Mouse (Mus musculus) layer of hippocampus, postnatal 25 days (tissue): Measurements from ENCODE around the gene Mcm3. TPM values are rescaled to one million over a fixed set of nuclear protein-coding genes. Genes with fewer than 3 reads are reported as not detected.
"Not testable (repeated sequence)": the region's sequence is repeated elsewhere in the genome, so short reads cannot be mapped to it uniquely, and the experiment has no call there.

Source experiments
- DNase-seq, 2 experiments: peaks; one replicate each; pipeline ENCODE4 v3.0.0; 2022; ENCODE audit warnings: mixed read lengths in 2 of 2, low spot score in 1 of 2; ENCODE audit errors: extremely low spot score in 1 of 2
- total RNA-seq, 2 experiments: library from RNA; stranded (reverse); gene quantifications; 2 replicates each; pipeline ENCODE4 v1.2.3; 2021

The Mcm3 gene
- total RNA-seq, 2 experiments from 2014 or later = 3.9 to 4.2 TPM

GRCm38 (mm10) chr1:20814521-20814920 lies 5.6 kb downstream of the Mcm3 start:
- no peak for DNase-seq

DNA sequence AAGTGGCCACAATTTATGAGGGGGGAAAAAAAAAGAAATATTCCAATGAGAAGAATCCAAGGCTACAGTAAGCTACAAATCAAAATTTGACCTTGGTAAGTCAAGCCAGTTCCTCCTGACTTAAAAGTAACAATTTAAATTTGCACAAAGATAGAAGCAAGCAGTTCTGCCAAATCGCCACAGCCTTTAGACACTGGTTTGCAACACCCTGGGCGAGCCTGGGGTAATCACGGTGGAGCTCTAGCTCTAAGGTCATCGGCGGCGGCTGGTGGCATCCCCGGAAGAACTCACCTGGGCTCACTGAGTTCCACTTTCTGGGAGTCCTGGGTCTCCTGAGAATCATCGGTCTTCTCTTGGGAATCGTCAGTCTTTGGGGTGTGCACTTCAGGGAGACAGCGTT lies 15.6 kb downstream of the Mcm3 start:
- no peak for DNase-seq

DNA sequence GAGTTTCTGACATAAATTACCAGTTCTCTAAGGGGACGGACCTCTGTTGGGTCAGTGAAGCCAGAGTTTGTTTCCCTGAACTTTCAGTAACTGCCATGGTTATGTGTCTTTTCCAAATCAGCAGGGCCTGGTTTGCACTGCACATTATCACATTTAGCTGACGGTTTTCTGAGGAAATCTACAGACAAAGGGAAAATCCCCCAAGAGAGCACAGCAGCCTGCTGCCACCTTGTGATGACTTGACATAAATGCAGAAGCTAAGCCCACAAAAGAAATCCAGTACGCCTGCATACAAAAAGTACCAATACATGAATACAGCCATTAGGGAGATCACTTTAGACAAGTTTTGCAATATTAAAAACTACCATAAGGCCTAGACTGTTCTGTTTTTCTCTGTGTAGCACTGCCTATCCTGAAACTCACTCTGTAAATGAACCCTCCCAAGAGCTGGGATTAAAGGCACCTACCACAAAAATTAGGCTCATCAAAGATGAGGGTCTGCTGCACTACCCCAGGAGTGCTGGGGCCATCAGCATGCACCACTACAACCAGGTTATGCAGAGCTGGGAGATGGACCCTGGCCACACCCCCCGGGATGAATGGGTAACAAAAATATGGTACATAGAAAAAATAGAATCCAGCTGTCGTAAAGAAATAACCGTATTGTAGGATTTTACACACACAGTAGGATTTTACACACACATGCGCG lies 18.3 kb downstream of the Mcm3 start:
- DNase-seq = peak in 1 of 2 experiments; percentile 30

- no peak for DNase-seq
Observed at GRCm38 (mm10) chr1:20801275-20801674, 18.8 kb downstream of the Mcm3 start.

DNA sequence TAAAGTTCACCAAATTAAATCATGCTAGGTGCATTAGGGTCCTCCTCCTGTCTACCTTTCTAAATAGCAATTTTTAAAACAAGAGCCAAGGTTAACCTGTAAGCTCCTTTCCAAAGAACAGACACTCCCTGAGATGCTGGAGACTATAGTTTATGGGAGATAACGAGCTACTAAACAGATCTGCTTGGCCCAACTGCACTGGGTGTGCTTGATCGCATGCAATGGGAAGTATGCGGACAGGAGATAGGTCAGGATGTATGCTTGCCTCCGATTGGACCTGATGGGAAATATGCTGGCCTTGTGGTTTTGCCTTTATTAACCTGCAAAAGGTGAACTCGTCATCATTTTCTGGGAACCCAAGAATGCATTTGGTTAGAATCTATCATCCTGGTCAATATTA lies 24.9 kb downstream of the Mcm3 start:
- no peak for DNase-seq

- no peak for DNase-seq
Observed at GRCm38 (mm10) chr1:20794760-20795159, 25.4 kb downstream of the Mcm3 start.

DNA sequence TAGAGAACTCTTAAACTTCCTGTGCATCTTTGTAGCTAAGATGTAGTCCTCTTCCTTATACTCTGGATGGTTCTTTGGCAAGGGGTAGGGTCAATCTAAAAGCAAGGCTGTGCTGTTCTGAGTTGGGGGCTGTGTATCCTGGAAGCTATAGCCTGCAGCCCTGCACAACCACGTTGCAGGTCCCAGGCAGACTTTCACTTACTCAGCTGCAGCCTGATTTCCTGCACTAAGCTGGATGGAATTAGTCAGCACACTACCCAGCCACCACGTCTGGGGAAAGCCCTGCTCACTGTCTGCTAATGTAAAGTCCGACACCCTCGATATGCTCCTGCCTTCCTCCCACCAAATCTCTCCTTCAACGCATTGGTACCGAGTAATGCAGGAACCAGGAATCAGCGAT lies 28.7 kb downstream of the Mcm3 start:
- DNase-seq = no peak

DNA sequence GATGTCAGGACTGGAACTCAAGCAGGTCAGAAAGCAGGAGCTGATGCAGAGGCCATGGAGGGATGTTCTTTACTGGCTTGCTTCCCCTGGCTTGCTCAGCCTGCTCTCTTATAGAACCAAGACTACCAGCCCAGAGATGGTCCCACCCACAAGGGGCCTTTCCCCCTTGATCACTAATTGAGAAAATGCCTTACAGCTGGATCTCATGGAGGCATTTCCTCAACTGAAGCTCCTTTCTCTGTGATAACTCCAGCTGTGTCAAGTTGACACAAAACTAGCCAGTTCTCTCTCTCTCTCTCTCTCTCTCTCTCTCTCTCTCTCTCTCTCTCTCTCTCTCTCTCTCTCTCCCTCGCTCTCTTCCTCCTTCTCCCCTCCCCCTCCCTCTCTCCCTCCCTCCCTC lies 29.6 kb downstream of the Mcm3 start, which contains the start of gene Il17f:
Il17f (minus strand) TSS at position 101 of the 400 bp plus-strand sequence.
- DNase-seq = not testable (repeated sequence)

DNA sequence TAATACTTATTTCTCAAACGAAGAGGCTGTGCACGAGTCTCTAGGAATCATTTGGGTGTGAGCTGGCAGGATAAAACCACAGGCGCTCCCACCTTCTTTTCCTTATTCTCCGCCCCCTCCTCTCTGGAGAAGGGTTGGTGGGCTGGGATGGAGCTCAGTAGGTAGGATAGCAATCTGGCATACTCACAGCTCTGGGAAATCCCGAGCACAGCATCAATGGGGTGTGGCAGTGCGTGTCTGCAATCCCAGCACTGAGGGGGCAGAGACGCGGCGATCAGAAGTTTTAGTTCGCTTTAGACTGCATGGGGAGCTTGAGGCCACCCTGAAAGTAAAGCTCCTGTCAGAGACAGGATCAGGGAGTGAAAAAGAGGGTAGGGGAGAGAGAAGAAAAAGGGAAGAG lies 31.7 kb downstream of the Mcm3 start:
- DNase-seq = no peak

DNA sequence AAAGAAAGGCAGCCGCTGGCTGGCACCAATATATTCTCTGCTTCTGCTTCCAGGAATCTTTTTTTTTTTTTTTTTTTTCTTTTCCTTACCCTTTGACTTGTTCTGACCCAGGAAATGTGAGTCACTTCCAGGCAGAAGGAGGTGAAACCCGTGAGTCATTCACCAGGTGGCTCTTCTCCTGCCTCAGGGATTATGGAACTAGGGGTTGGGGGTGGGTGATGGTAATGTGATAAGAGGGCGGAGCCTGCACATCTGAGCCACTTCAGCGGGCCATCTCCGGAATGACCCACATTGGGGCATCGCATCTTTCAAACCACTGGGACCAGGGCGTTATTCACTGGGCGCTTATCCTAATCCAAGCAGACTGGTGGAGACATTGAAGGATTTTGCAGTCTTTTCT lies 33.1 kb downstream of the Mcm3 start:
- DNase-seq = no peak

- DNase-seq = no peak
Observed at GRCm38 (mm10) chr1:20778366-20778765, 41.7 kb downstream of the Mcm3 start.

DNA sequence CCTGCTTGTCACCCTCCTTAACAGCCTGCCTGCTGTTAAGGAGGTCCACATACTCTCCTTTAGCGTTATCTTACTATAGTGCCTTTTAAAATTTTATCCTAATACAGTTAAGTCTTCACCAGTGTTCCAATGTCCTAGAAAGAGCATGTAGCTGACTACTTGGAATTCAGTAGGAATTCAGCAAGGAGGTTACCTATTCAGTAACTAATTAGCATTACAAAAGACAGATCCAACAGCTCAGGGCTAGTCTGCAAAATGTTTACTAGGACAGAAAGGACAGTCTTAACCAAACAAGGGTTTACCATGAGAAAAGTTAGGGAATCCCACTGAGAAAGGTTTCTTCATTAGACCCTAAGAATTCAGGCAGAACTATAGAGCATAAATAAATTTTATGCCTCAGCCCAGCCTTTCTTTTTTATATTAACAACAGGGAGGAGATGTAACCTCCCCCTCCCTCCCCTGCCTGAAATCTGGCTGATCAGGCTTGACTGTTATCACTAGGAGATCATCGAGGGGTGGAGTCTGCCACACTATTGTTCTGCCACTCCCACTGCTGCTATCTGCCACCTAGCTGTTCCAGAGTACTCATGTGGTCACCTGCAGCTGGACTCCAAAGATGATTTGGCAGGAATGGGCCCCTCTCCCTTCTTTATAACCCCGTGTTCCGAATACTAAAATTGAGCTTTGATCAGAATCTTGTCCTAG lies 45.9 kb downstream of the Mcm3 start:
- DNase-seq = not testable (repeated sequence)

DNA sequence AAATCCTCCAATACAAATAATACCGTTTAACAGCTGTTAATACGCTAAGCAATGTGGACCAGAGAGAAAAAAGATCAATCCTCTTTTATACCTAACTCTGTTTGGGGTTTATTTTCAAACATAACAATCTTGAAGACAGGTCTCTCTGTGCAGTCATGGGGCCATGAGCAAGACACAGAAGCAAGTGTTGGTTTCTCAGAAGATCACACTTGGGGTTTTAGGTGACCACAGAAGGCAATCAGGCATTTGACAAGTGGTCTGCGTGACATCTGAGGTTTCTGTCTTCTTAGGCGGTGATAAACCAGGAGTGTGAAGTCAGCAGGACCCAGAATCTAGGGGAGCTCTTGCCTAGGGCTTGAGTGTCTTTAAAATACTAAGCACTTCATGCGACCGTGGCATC lies 53.6 kb downstream of the Mcm3 start:
- DNase-seq = no peak

GRCm38 (mm10) chr1:20761411-20761810 lies 58.7 kb downstream of the Mcm3 start:
- DNase-seq = no peak

GRCm38 (mm10) chr1:20760331-20760730 lies 59.8 kb downstream of the Mcm3 start:
- DNase-seq = no peak

- DNase-seq = peak; percentile 13 to 17
Observed at GRCm38 (mm10) chr1:20759799-20760198, 60.3 kb downstream of the Mcm3 start.

- DNase-seq = no peak
Observed at GRCm38 (mm10) chr1:20757586-20757985, 62.5 kb downstream of the Mcm3 start.

DNA sequence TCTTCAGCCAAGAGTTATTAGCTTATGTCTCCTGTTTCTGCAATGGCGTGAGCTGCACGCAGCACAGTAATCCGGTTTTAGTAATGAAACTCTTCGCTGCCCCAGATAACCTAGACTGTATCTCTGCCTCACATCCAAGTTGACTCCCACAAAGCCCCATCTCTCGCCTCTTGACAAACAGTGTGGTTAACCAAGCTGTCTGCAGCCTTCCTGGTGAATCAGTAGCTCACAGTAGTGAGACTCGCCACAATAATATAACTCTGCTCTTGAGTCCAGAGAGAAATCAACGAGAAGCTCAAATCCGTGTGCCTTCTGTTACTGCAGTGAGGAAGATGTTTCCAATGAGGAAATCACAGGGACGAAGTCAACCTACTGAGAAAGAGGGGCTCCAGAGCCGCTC lies 65.7 kb downstream of the Mcm3 start:
- DNase-seq = no peak
